Mouse (Mus musculus) hindbrain, embryonic 14.5 days (tissue): ENCODE measurements around the gene Rsrp1. TPM values are rescaled to one million over a fixed set of nuclear protein-coding genes. Genes with fewer than 3 reads are reported as not detected.

Source experiments
- ATAC-seq: fragments of 200-750 bp; cut with Nextera tagmentation; 2 replicates; pipeline ENCODE4 v1.8.0; 2017; ENCODE audit warnings: moderate number of reproducible peaks, mild to moderate bottlenecking, moderate TSS enrichment, moderate library complexity; ENCODE audit not compliant: low FRiP score
- DNase-seq: peaks from one replicate; pipeline ENCODE4 v3.0.0-alpha.2; 2015; ENCODE audit warnings: low spot score
- H3K27ac ChIP-seq: fragments of 300-500 bp; sonication (generic); 2 replicates; pipeline ENCODE4 v1.5.1; 2014; ENCODE audit warnings: mild to moderate bottlenecking, moderate library complexity
- H3K27me3 ChIP-seq: fragments of 300-500 bp; sonication (generic); 2 replicates; pipeline ENCODE4 v1.6.1; 2014; ENCODE audit warnings: mild to moderate bottlenecking, low read length, mixed read lengths; ENCODE audit not compliant: control insufficient read depth, insufficient read depth
- H3K36me3 ChIP-seq: fragments of 300-500 bp; sonication (generic); replicated peaks from 2 replicates; pipeline ENCODE4 v1.6.1; 2014; ENCODE audit not compliant: control insufficient read depth, insufficient read depth
- H3K4me1 ChIP-seq: fragments of 300-500 bp; sonication (generic); replicated peaks from 2 replicates; pipeline ENCODE4 v1.6.1; 2014; ENCODE audit warnings: antibody characterized with exemption, low read length, mixed read lengths; ENCODE audit not compliant: control insufficient read depth, insufficient read depth
- H3K4me2 ChIP-seq: fragments of 300-500 bp; sonication (generic); replicated peaks from 2 replicates; pipeline ENCODE4 v1.6.1; 2014; ENCODE audit warnings: mild to moderate bottlenecking, moderate library complexity
- H3K4me3 ChIP-seq: fragments of 300-500 bp; sonication (generic); replicated peaks from 2 replicates; pipeline ENCODE4 v1.5.1; 2014; ENCODE audit warnings: mild to moderate bottlenecking, low read length
- H3K9ac ChIP-seq: fragments of 300-500 bp; sonication (generic); 2 replicates; pipeline ENCODE4 v1.6.1; 2014
- H3K9me3 ChIP-seq: fragments of 300-500 bp; sonication (generic); 2 replicates; pipeline ENCODE4 v1.6.1; 2016; ENCODE audit warnings: low read length; ENCODE audit not compliant: control insufficient read depth
- WGBS: fragments of 180-500 bp; shearing (Covaris S2); extraction: QIAGEN DNeasy Blood & Tissue Kit; methylation state at CpG from one replicate; pipeline ENCODE4 v1.1.7; 2014; 5-methylcytosine and 5-hydroxymethylcytosine counted together
- polyA plus RNA-seq: library from polyadenylated mRNA; unstranded; fragments of >200 nt; fragmentation: Nextera tagmentation; extraction: Ambion mirVana; gene quantifications from 2 replicates; pipeline ENCODE4 v1.2.1, GENCODE M21; 2014

Rsrp1 gene
- polyA plus RNA-seq, 1 experiment from 2014 or later, result 405 TPM

GRCm38 (mm10) chr4:134950518-134951091 is 27.2 kb downstream of the Rsrp1 start:
- H3K27me3 ChIP-seq, result no peaks in the 10 kb centered on the region
- no peak overlapping the region for H3K9ac ChIP-seq
- H3K27ac ChIP-seq, result no peak overlapping the region
- no peaks in the 10 kb centered on the region for H3K9me3 ChIP-seq
- peak; percentile 66; the same call in 1 of the 2 replicates for ATAC-seq
- no peak overlapping the region for H3K4me2 ChIP-seq
- WGBS, result 22% methylated on average over 11 of the region's 11 CpGs
- peak; percentile 63 for DNase-seq
- no peak overlapping the region for H3K4me3 ChIP-seq
- H3K36me3 ChIP-seq, result no peaks in the 10 kb centered on the region
- peaks cover 4% of the 10 kb centered on the region; the same call in 1 of the 2 replicates for H3K4me1 ChIP-seq

GRCm38 (mm10) chr4:134954461-134954860 is 31.1 kb downstream of the Rsrp1 start:
- no peak overlapping the region for H3K4me3 ChIP-seq
- peak; percentile 31 for DNase-seq
- no peak overlapping the region for H3K9ac ChIP-seq
- no peak; the same call in 1 of the 2 replicates for ATAC-seq
- H3K27ac ChIP-seq, result no peak overlapping the region
- no peaks in the 10 kb centered on the region for H3K9me3 ChIP-seq
- 0 out of 2 replicates have a peak, but pooled peaks cover 3% of the 10 kb centered on the region for H3K27me3 ChIP-seq
- no peak overlapping the region for H3K4me2 ChIP-seq
- 26% methylated on average over 15 of the region's 15 CpGs for WGBS
- no peaks in the 10 kb centered on the region for H3K36me3 ChIP-seq
- no peaks in the 10 kb centered on the region for H3K4me1 ChIP-seq

- no peak overlapping the region for H3K27ac ChIP-seq
- H3K36me3 ChIP-seq, result no peaks in the 10 kb centered on the region
- 0 out of 2 replicates have a peak, but pooled peaks cover 3% of the 10 kb centered on the region for H3K27me3 ChIP-seq
- no peak overlapping the region for H3K9ac ChIP-seq
- ATAC-seq (no peak), DNase-seq (no peak)
- H3K4me3 ChIP-seq, result no peak overlapping the region
- H3K4me1 ChIP-seq, result no peaks in the 10 kb centered on the region
- no peaks in the 10 kb centered on the region for H3K9me3 ChIP-seq
- 74% methylated on average over 2 of the region's 2 CpGs for WGBS
- H3K4me2 ChIP-seq, result no peak overlapping the region
Measured at GRCm38 (mm10) chr4:134955196-134955595, 31.8 kb downstream of the Rsrp1 start.

GRCm38 (mm10) chr4:134955845-134956244 is 32.5 kb downstream of the Rsrp1 start:
- no peak overlapping the region for H3K4me3 ChIP-seq
- no peaks in the 10 kb centered on the region for H3K36me3 ChIP-seq
- H3K4me1 ChIP-seq, result no peaks in the 10 kb centered on the region
- ATAC-seq (no peak), DNase-seq (no peak)
- no peak overlapping the region for H3K9ac ChIP-seq
- no peak overlapping the region for H3K27ac ChIP-seq
- 80% methylated on average over 3 of the region's 3 CpGs for WGBS
- no peak overlapping the region for H3K4me2 ChIP-seq
- H3K9me3 ChIP-seq, result no peaks in the 10 kb centered on the region
- H3K27me3 ChIP-seq, result 0 out of 2 replicates have a peak, but pooled peaks cover 3% of the 10 kb centered on the region

- DNase-seq, result peak; percentile 60
- Histone ChIP-seq H3K9me3 (no peaks in the 10 kb centered on the region), H3K27me3 (0 out of 2 replicates have a peak, but pooled peaks cover 3% of the 10 kb centered on the region), H3K36me3 (no peaks in the 10 kb centered on the region), H3K27ac (no peak overlapping the region), H3K4me3 (no peak overlapping the region), H3K4me2 (no peak overlapping the region), H3K9ac (no peak overlapping the region), H3K4me1 (no peaks in the 10 kb centered on the region)
- WGBS, result 27% methylated on average over 3 of the region's 3 CpGs
- ATAC-seq, result no peak
Measured at GRCm38 (mm10) chr4:134956328-134956727, 32.9 kb downstream of the Rsrp1 start.

GRCm38 (mm10) chr4:134963021-134963776 is 39.8 kb downstream of the Rsrp1 start:
- no peaks in the 10 kb centered on the region for H3K9me3 ChIP-seq
- ATAC-seq (no peak), DNase-seq (peak; percentile 49)
- 28% methylated on average over 19 of the region's 19 CpGs for WGBS
- no peak overlapping the region for H3K4me2 ChIP-seq
- H3K4me1 ChIP-seq, result no peaks in the 10 kb centered on the region
- H3K27ac ChIP-seq, result no peak overlapping the region
- no peaks in the 10 kb centered on the region for H3K36me3 ChIP-seq
- no peak overlapping the region for H3K4me3 ChIP-seq
- H3K27me3 ChIP-seq, result no peaks in the 10 kb centered on the region
- no peak overlapping the region for H3K9ac ChIP-seq

GRCm38 (mm10) chr4:134967887-134968604 is 44.7 kb downstream of the Rsrp1 start:
- H3K4me2 ChIP-seq, result no peak overlapping the region
- no peaks in the 10 kb centered on the region for H3K36me3 ChIP-seq
- no peak overlapping the region for H3K4me3 ChIP-seq
- ATAC-seq, result no peak
- no peaks in the 10 kb centered on the region for H3K4me1 ChIP-seq
- no peak overlapping the region for H3K27ac ChIP-seq
- WGBS, result 80% methylated on average over 20 of the region's 20 CpGs
- H3K9me3 ChIP-seq, result no peaks in the 10 kb centered on the region
- no peaks in the 10 kb centered on the region for H3K27me3 ChIP-seq
- no peak for DNase-seq
- H3K9ac ChIP-seq, result no peak overlapping the region

GRCm38 (mm10) chr4:134968605-134968976 is 45.2 kb downstream of the Rsrp1 start:
- ATAC-seq, result no peak
- H3K9ac ChIP-seq, result no peak overlapping the region
- no peaks in the 10 kb centered on the region for H3K27me3 ChIP-seq
- WGBS, result 86% methylated on average over 18 of the region's 18 CpGs
- no peaks in the 10 kb centered on the region for H3K36me3 ChIP-seq
- H3K9me3 ChIP-seq, result no peaks in the 10 kb centered on the region
- H3K4me1 ChIP-seq, result no peaks in the 10 kb centered on the region
- H3K4me2 ChIP-seq, result no peak overlapping the region
- DNase-seq, result no peak
- no peak overlapping the region for H3K4me3 ChIP-seq
- no peak overlapping the region for H3K27ac ChIP-seq

GRCm38 (mm10) chr4:134975261-134975928 is 52.0 kb downstream of the Rsrp1 start:
- no peak for ATAC-seq
- Histone ChIP-seq H3K9ac (no peak overlapping the region), H3K4me2 (no peak overlapping the region), H3K27me3 (no peaks in the 10 kb centered on the region), H3K27ac (no peak overlapping the region), H3K4me1 (no peaks in the 10 kb centered on the region), H3K36me3 (no peaks in the 10 kb centered on the region), H3K9me3 (0 out of 2 replicates have a peak, but pooled peaks cover 3% of the 10 kb centered on the region), H3K4me3 (no peak overlapping the region)
- WGBS, result 28% methylated on average over 14 of the region's 14 CpGs
- DNase-seq, result peak; percentile 28
